Mouse (Mus musculus) heart, adult 2 months (tissue): Measurements from ENCODE around the gene Ddx25. TPM values are rescaled to one million over a fixed set of nuclear protein-coding genes. Genes with fewer than 3 reads are reported as not detected.

Source experiments
- DNase-seq, 2 experiments: peaks; one replicate each; pipeline ENCODE4 v3.0.0; 2021
- H3K27ac ChIP-seq: fragments of 200-600 bp; 2 replicates; pipeline ENCODE4 v1.8.1; 2022
- H3K27me3 ChIP-seq: fragments of 200-500 bp; 2 replicates; pipeline ENCODE4 v1.6.1; 2012; ENCODE audit warnings: mild to moderate bottlenecking, low read length, inconsistent platforms, mixed read lengths; ENCODE audit not compliant: control insufficient read depth, insufficient read depth
- H3K36me3 ChIP-seq: fragments of 200-500 bp; 2 replicates; pipeline ENCODE4 v1.6.1; 2012; ENCODE audit warnings: low read length, inconsistent platforms; ENCODE audit not compliant: control insufficient read depth, insufficient read depth
- H3K4me1 ChIP-seq: fragments of 200-500 bp; 2 replicates; pipeline ENCODE4 v1.6.1; 2011; ENCODE audit warnings: low read length; ENCODE audit not compliant: control insufficient read depth, insufficient read depth
- H3K4me3 ChIP-seq: fragments of 200-600 bp; 2 replicates; pipeline ENCODE4 v1.8.1; 2022
- H3K79me2 ChIP-seq: fragments of 200-500 bp; replicated peaks from 2 replicates; pipeline ENCODE4 v1.6.1; 2012; ENCODE audit warnings: mild to moderate bottlenecking, inconsistent platforms, low read length, moderate library complexity, mixed read lengths; ENCODE audit not compliant: control insufficient read depth, insufficient read depth
- H3K9ac ChIP-seq: fragments of 200-500 bp; 2 replicates; pipeline ENCODE4 v1.6.1; 2012; ENCODE audit warnings: low read depth, mild to moderate bottlenecking, control low read depth, inconsistent platforms, low read length, mixed read lengths
- CTCF ChIP-seq: fragments of 200-600 bp; IDR thresholded peaks from 2 replicates; pipeline ENCODE4 v1.8.1; 2022; ENCODE audit warnings: antibody characterized with exemption, mild to moderate bottlenecking, moderate library complexity
- EP300 ChIP-seq: fragments of 200-500 bp; IDR thresholded peaks from 2 replicates; pipeline ENCODE4 v1.6.1; 2011; ENCODE audit warnings: low read depth, low read length, control low read depth; ENCODE audit not compliant: insufficient read depth
- POLR2A ChIP-seq: fragments of 200-500 bp; IDR thresholded peaks from 2 replicates; pipeline ENCODE4 v1.6.1; 2011; ENCODE audit warnings: mild to moderate bottlenecking, low read depth, low read length, control low read depth; ENCODE audit not compliant: insufficient read depth
- WGBS: fragments of 180-500 bp; shearing (Covaris S2); methylation state at CpG from one replicate; pipeline ENCODE4 v1.1.7; 2018; 5-methylcytosine and 5-hydroxymethylcytosine counted together
- intact Hi-C: fragments of 180-260 bp; cut with DNase I; formaldehyde crosslinking; loops from one replicate; pipeline ENCODE4 v1.15.1; 2025
- polyA plus RNA-seq: library from polyadenylated mRNA; depleted of rRNA; stranded (reverse); fragments of >200 nt; gene quantifications from 2 replicates; pipeline ENCODE4 v1.2.3, GENCODE M21; 2012; rRNA removed
- total RNA-seq, 2 experiments: library from RNA; stranded (reverse); gene quantifications; 2 replicates each; pipeline ENCODE4 v1.2.3; 2021

Ddx25 gene
- total and polyA plus RNA-seq, 3 experiments: 0.04 TPM; not detected in 2

- no peak overlapping the region for H3K4me3 ChIP-seq
- no peaks in the 10 kb centered on the region for H3K4me1 ChIP-seq
- H3K36me3 ChIP-seq: no peaks in the 10 kb centered on the region
- intact Hi-C loops: no loop called here
- no peak overlapping the region for H3K9ac ChIP-seq
- H3K27me3 ChIP-seq: no peaks in the 10 kb centered on the region
- TF ChIP-seq CTCF: no peak
- TF ChIP-seq EP300: no peak
- TF ChIP-seq POLR2A: no peak
- no peaks in the 10 kb centered on the region for H3K79me2 ChIP-seq
- no peak for DNase-seq
- no peak overlapping the region for H3K27ac ChIP-seq
- 72% methylated on average over 4 of the region's 4 CpGs for WGBS
These were observed 69.8 kb downstream of the Ddx25 start for GRCm38 (mm10) chr9:35488496-35488895.

Other genes starting within 250 kb of the Ddx25 start
- 10 to 100 TPM in 1 of 2 experiments, 1 to 10 TPM in 1; 9.7 to 10.2 TPM for gene Cdon, start 137.4 kb downstream of the Ddx25 start, total RNA-seq
- 6.0 and 10.9 TPM in 2 replicates for gene Cdon, start 137.4 kb downstream of the Ddx25 start, polyA plus RNA-seq
- gene Gm1113, start 40.3 kb downstream of the Ddx25 start, total RNA-seq: not detected
- gene Gm1113, start 40.3 kb downstream of the Ddx25 start, polyA plus RNA-seq: not detected in 2 replicates
- 1 to 10 TPM; 6.0 to 6.3 TPM for gene Pus3, start 67 bp upstream of the Ddx25 start, total RNA-seq
- 1.8 and 4.1 TPM in 2 replicates for gene Pus3, start 67 bp upstream of the Ddx25 start, polyA plus RNA-seq
- gene Pate2, start 11.8 kb upstream of the Ddx25 start, total RNA-seq: not detected
- gene Pate2, start 11.8 kb upstream of the Ddx25 start, polyA plus RNA-seq: 0.06 TPM in 1 of 2 replicates, not detected in the other
- 1 to 10 TPM; 1.5 to 2.0 TPM for gene Hyls1, start 11.9 kb upstream of the Ddx25 start, total RNA-seq
- gene Hyls1, start 11.9 kb upstream of the Ddx25 start, polyA plus RNA-seq: 0.68 and 1.3 TPM in 2 replicates
- gene Pate4, start 53.4 kb upstream of the Ddx25 start, total RNA-seq: not detected
- not detected in 2 replicates for gene Pate4, start 53.4 kb upstream of the Ddx25 start, polyA plus RNA-seq
- not detected for gene Pate3, start 89.7 kb upstream of the Ddx25 start, total RNA-seq
- not detected in 2 replicates for gene Pate3, start 89.7 kb upstream of the Ddx25 start, polyA plus RNA-seq
- not detected for gene Pate1, start 128.9 kb upstream of the Ddx25 start, total RNA-seq
- gene Pate1, start 128.9 kb upstream of the Ddx25 start, polyA plus RNA-seq: not detected in 2 replicates
- gene Gm17677, start 182.5 kb upstream of the Ddx25 start, total RNA-seq: not detected
- gene Gm17677, start 182.5 kb upstream of the Ddx25 start, polyA plus RNA-seq: not detected in 2 replicates
- gene Gm17727, start 219.6 kb upstream of the Ddx25 start, total RNA-seq: not detected
- gene Gm17727, start 219.6 kb upstream of the Ddx25 start, polyA plus RNA-seq: not detected in 2 replicates
- gene Gm27235, start 231.6 kb upstream of the Ddx25 start, total RNA-seq: not detected
- not detected in 2 replicates for gene Gm27235, start 231.6 kb upstream of the Ddx25 start, polyA plus RNA-seq
- gene D730048I06Rik, start 231.6 kb upstream of the Ddx25 start, total RNA-seq: not detected
- not detected in 2 replicates for gene D730048I06Rik, start 231.6 kb upstream of the Ddx25 start, polyA plus RNA-seq